Mouse (Mus musculus): ENCODE results near the gene Gcc2. TPM values are rescaled to one million over a fixed set of nuclear protein-coding genes. Genes with fewer than 3 reads are reported as not detected.
A peak's percentile ranks its signal among the peaks of the same experiment; 100 is the strongest.

Gene Gcc2
- total and polyA plus RNA-seq, 3 experiments, result 15.4 to 19.6 (median 19.5) TPM

DNA sequence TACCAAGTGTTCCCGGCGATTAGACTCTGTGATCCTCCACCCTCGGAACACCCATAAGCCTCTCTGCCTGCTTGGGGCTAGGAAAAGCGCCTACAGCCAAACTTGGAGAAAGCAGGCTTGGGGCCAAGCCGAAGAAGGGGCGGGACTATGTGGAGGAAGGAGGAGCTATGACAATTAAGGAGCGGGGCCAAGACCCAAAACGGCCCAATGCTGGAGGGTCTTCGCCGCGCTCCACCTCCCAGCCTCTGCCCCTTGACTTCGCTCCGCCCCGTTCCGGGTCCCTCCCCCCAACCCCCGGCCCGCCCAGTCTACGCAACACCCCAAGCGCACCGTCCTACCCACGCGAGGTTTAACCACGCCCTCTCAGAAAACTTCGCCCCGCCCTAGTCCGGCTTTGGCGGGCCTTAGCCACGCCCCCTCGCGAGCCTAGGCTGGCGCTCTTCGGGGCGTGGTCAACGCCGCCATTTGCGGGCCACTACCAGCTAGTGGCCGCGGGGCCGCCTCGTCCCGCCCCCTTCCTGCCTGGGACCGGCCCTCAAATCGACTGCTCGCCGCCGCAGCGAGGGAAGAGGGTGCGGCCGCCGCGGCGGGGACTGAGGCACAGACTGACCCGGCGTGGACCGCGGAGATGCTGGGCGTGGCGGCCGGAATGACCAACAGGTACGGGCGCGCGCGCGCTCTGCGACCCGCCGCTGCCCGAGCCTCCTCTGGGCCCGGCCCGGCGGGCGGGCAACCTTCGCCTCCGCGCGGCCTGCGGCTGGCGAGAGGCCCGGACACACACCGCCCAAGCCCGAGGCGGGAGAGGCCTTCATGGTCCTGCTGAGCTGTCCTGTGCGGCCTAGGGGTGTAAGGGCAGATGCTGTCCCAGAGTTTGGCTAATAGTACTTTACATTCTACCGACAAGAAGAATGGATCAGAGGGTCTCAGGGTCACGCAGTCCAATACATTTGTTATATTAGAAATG is 68.0 kb downstream of the Gcc2 start, which contains the start of gene Lims1:
TSS of gene Lims1 (plus strand) at position 439 of the 964 bp plus-strand sequence.
- Histone ChIP-seq H3K79me2 (replicated peaks; ENCODE audit: control insufficient read depth, extremely low read depth, insufficient read depth, poor library complexity, severe bottlenecking) (peaks cover 24% of the 10 kb centered on the region), H3K9me3 (replicated peaks; ENCODE audit: low read length) (no peaks in the 10 kb centered on the region), H3K27me3 (replicated peaks) (no peaks in the 10 kb centered on the region), H3K4me3 (replicated peaks in 1 of 3; ENCODE audit: low read depth in 2 of 3, low read length in 2 of 3, poor library complexity in 1 of 3) (peak within 1 kb of the TSS; percentile 68 to 89 (median 81)), H3K9ac (ENCODE audit: insufficient read depth, low read depth) (peak within 1 kb of the TSS; percentile 96), H3K27ac (ENCODE audit: insufficient read depth, low read depth) (peak within 1 kb of the TSS; percentile 39; the same call in 1 of the 2 replicates), H3K36me3 (replicated peaks in 1 of 2; ENCODE audit: control insufficient read depth in 1 of 2, insufficient read depth in 1 of 2, low read length in 1 of 2) (no peaks in the 10 kb centered on the region), H3K4me1 (ENCODE audit: control insufficient read depth in 1 of 2, insufficient read depth in 2 of 2) (peaks cover 4 to 29% of the 10 kb centered on the region in 2 experiments; a peak in 3 of 4 replicates), H3K4me2 (ENCODE audit: insufficient read depth, low read depth, poor library complexity, severe bottlenecking) (peak within 1 kb of the TSS; percentile 33)
- peak; percentile 97 for DNase-seq (ENCODE audit: extremely low read depth)
- in situ Hi-C loops (cut with MboI; ENCODE audit: low pct_ligation_motif_present, low pct_unique_long_range_greater_than_20kb, low sequenced_read_pairs) (no loop called here), dilution Hi-C loops (cut with MboI; ENCODE audit: extremely low pct_ligation_motif_present, extremely low pct_unique_long_range_greater_than_20kb, low sequenced_read_pairs) (no loop called here)
- TF ChIP-seq UBTF (IDR thresholded peaks at IDR 0.05; ENCODE audit: low read depth, low read length) (peak; percentile 94), MAX (IDR thresholded peaks at IDR 0.05; ENCODE audit: low read length) (no peak; the same call in 1 of the 2 replicates), MAZ (IDR thresholded peaks at IDR 0.05; ENCODE audit: low read depth, low read length) (no peak), IRF4 (IDR thresholded peaks at IDR 0.05; ENCODE audit: low read depth, low read length) (no peak), ZMIZ1 (IDR thresholded peaks at IDR 0.05; ENCODE audit: low read depth, low read length) (no peak; the same call in none of the 2 replicates), EP300 (IDR thresholded peaks at IDR 0.05; ENCODE audit: low read length) (no peak), ZKSCAN1 (IDR thresholded peaks at IDR 0.05; ENCODE audit: borderline replicate concordance, low read depth, low read length) (no peak), HCFC1 (IDR thresholded peaks at IDR 0.05; ENCODE audit: low read depth, low read length) (no peak), RAD21 (IDR thresholded peaks at IDR 0.05; ENCODE audit: low read depth, low read length) (no peak), NELFE (IDR thresholded peaks at IDR 0.05; ENCODE audit: low read depth, low read length) (peak; percentile 53), MYC (IDR thresholded peaks at IDR 0.05; ENCODE audit: low read depth, low read length) (no peak), SIN3A (IDR thresholded peaks at IDR 0.05; ENCODE audit: low read length) (peak; percentile 49; the same call in 1 of the 2 replicates), ELF1 (IDR thresholded peaks at IDR 0.05; ENCODE audit: low read depth, low read length) (peak; percentile 55; the same call in 1 of the 2 replicates), MAFK (IDR thresholded peaks at IDR 0.05; ENCODE audit: insufficient replicate concordance, low read length) (no peak), CHD1 (IDR thresholded peaks at IDR 0.05; ENCODE audit: low read depth, low read length) (no peak), KAT2A (IDR thresholded peaks at IDR 0.05; ENCODE audit: insufficient replicate concordance, low read length) (no peak), CTCF (conservative IDR thresholded peaks at IDR 0.05 in 1 of 2, IDR thresholded peaks at IDR 0.05 in 1 of 2; ENCODE audit: low read depth in 2 of 2, low read length in 2 of 2) (no peak), JUN (IDR thresholded peaks at IDR 0.05; ENCODE audit: insufficient read depth, low read depth, low read length) (no peak), GABPA (IDR thresholded peaks at IDR 0.05; ENCODE audit: insufficient replicate concordance, low read depth, low read length) (no peak), MEF2A (IDR thresholded peaks at IDR 0.05; ENCODE audit: borderline replicate concordance, low read depth, low read length) (no peak), USF2 (conservative IDR thresholded peaks at IDR 0.05; ENCODE audit: low read depth, low read length) (no peak), POLR2A (IDR thresholded peaks at IDR 0.05; ENCODE audit: low read depth, low read length) (peak; percentile 73), POLR2AphosphoS2 (IDR thresholded peaks at IDR 0.05; ENCODE audit: low read depth, low read length) (0 out of 2 replicates have a peak, but pooled peaks have one; percentile 29), TCF12 (IDR thresholded peaks at IDR 0.05; ENCODE audit: low read depth, low read length) (peak; percentile 59), JUND (conservative IDR thresholded peaks at IDR 0.05; ENCODE audit: low read depth, low read length) (no peak)
